Mouse (Mus musculus) right cerebral cortex, postnatal 14 days (tissue): Measurements from ENCODE around the gene Ech1.

Experiments
- DNase-seq: peaks from one replicate; pipeline ENCODE4 v3.0.0; 2022

Gene Ech1

DNA sequence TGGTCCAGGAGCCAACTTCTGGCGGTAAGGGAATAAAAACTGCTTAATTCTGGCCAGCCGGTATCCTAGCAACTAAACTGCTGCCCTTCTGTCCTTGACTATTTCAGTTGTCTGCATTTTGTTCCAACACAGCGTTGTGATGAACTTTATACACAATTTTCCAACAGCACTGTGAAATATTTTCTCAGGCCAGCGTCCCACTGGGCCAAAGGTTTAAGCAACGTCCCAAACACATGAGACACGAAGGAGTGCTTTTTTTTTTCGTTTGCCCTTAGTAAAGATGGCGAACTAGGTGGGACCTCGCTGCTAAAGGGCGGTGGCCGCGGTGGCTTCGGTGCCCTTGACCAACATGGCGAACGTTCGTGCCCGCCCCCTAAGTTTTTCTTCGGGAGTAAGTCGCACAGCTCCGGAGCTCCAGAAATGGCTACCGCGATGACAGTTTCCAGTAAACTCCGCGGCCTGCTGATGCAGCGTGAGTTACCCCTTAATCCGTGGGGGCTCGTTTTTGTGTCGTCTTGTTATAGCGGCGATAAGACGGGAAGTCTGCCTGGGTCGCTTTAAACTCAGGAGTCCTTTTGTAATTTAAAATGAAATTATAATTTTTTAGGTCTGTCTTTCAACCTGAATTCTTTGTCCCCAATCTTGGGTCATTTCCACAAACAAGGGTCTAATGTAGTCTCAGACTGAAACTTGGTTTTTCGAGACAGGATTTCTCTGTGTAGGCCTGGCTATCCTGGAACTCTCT, at the start of gene Ech1:
Gene Ech1, plus strand, starts transcription at position 277 of the 745 bp plus-strand sequence.
- peak; percentile 89 for DNase-seq

DNA sequence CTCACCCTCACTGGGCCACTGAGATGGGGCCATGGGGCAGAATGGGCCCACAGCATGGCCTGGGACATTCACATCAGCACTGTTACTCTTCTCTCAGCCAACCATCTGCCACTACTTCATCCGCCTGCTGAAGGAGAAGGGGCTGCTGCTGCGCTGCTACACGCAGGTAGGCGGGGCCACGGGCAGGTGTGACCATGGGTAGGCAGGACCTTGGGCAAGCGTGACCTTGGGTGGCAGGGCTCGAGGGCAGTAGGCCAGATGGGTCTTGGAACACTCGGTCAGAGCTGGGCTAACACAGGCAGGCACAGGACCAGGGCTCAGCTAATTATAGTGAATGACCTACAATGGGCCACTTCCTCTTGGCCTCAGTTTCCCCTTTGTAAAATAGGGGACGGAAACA, 46.2 kb upstream of the Ech1 start:
- DNase-seq, result no peak

DNA sequence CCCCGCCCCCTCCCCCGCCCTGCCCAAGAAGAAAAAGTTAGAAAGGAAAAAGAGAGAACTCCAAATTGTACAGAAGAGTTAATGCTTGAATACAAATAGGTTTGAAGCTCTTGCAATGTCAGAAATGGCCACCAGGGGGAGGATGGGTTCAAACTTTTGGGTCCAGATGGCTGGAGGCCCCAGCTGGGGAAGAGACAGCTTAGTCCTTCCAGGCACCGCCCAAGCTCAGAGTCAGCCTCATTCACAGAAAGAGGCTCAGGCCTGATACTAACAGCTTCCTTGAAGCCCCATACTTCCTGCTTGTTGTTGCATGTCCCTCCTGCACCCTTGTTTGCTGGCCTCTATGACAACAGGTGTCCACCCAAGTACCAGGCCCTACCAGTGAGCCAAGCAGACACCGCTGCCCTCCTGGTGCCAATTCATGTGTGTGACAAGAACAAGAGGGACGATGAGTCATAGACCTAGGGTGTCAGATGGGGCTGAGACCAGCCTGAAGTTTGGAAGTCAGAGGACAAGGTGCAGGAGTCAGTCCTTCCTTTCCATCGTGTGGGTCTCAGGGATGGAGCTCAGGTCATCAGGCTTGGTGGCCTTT, 44.9 kb upstream of the Ech1 start:
- peak; percentile 91 for DNase-seq

DNA sequence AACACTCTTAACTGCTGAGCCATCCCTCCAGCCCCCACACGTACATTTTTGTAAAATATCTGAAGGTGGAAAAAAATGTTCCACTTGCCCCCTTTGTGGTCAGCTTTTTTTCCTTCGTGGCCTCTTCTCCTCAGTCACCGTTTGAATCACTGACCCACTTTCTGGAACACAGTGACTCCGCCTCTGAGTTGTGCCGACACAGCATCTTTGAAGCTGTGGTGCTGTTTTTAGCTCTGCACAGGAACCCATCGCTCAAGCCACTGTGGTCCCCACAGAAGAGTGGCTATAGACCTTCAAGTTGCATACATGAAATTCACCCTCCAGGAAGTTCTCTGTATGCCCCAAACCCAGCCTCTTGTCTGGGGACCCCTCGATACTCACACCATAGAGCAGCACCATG, 44.2 kb upstream of the Ech1 start:
- DNase-seq, result no peak

DNA sequence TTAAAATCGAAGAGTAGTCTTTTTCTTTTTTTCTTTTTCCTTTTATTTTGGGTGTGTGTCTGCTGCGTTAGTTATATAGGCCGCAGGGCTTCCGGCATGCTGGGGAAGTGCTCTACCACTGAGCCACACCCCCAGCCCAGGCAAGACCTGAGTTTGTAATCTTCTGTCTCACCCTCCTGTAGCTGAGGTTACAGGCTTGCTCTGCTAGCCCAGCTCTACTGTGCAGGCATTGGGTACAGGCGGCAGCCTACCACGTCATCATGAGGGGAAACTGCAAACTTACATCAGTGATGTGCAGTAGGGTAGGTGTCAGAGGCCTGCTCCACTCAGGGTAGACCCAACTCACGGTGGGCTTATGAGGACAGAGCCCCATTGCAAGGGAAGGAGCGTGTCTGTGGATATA, 43.8 kb upstream of the Ech1 start:
- DNase-seq, result no peak

DNA sequence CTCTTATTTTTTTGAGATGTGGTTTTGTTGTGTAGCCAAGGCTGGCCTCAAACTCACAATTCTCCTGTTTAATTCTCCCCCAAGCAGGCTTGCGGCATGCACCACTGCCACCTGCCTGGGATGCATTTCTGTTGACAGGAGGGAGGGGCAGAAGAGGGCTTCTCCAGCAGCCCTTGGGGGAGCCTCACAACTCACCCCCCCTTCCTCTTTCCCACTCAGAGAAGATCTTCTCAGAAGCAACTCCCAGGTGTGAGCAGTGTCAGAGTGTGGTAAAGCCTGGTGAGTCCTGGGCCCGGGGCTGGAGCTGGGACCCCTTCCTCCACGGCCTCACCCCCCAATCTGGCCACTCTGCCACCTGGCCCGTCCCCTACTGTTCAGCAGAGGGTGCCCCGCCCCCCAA, 39.9 kb upstream of the Ech1 start:
- DNase-seq, result no peak

DNA sequence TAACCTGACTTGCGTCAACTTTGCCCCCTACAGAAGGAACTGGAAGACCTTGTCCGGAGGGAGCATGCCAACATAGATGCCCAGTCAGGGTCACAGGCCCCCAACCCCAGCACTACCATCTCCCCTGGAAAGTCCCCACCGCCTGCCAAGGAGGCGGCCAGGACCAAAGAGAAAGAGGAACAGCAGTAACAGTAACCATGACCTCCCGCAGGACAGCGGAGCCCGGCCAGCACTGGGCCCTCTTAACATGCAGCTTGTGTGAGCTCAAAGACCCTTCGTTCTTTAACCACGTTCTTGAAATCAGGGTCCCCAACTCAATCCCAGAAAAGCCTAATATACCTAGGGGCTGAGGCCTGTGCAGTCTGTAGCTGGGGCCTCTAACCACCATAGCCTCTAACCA, 37.1 kb upstream of the Ech1 start:
- DNase-seq, result no peak

DNA sequence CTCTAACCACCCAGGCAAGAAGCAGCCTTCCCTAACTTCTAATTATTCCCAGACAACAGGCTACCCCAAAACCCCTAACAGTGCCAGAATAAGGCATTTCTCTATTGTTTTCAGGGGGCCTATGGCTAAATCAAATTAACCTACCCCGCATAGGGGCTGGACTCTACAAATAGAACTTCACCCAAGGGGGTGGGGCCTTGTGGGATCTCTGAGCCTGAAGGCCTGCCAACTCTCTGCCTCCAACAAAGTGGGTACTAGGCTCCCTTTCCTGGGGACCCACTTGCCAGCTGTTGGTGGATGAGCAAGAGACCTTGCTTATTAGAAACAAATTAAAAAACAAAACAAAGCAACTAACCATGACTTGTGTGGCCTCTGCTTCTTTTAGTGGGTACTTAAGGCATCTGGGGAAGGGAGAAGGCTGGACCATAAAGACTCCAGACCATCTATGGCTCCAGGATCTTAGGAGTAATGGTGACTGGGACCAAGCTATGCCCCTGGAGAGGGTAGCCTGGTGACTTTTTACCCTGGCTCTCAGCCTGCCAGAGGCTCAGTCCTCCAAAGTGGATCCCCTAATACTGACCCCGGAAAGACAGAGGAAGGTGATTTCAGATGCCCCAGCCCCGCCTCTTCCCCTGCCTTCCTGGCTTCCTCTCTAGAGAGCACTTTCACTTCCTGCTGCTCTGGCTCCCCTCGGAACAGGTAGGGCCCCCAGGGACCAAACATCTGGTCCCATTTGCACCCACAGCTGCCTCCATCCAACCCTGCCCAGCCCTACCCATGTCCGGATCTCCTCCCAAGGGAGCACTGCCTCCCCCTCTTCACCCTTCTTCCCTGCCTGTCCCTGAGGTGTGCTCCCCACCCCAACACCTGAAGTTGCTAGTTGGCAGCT, 36.5 kb upstream of the Ech1 start, which contains the start of gene Rinl:
Gene Rinl, plus strand, starts transcription at position 663 of the 889 bp plus-strand sequence.
- DNase-seq, result no peak

DNA sequence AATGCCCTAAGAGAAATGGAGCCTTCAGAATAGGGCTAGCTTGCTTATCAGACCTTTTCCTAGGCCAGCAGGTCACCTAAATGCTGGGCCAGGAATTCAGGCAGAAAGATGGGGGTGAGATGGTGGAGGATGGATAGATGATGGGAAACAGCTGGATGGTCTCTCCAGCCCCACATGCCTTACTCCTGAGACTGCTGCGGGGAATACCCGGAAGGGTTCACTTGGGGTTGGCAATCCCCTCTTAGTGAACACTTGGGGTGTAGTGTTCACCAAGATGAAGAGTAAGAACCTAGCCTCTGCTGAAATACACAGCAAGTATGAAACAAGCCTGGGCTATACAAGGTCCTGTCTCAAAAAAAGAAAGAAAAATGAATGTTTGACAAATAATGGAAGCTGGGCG, 35.8 kb upstream of the Ech1 start:
- DNase-seq, result no peak

DNA sequence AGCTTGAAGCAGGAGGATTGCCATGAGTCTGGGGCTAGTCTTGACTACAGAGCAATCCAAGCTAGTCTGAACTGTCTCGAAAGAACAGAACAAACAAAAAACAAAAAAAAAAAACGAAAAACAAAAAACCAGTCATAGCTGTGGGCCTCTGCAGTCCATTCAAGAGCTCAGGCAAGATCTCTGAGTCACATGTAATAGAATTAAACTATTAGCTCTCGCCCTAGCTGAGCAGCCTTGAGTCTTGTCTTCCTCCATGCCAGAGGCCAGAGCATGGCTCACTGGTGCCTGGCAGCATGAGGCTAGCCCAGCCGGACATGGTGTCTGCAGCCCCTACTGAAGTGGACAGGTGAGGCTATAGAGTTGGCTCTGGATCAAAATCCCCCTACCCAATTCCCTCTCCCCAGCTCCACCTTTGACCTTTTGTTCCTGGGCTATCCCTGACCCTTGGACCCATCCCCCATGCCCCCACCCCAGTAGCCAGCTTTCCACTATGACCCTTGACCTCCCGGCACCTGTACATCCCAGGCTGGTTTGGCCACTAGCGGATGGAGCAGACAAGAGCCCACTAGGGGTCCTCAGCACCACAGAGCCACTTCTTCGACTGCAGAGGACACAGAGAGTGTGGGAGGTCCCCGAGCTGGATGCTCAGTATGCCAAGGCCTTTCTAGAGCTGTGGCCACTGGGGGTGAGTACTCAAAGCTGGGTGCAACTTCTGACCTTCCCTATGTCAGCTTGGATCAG, 34.8 kb upstream of the Ech1 start:
- no peak for DNase-seq

DNA sequence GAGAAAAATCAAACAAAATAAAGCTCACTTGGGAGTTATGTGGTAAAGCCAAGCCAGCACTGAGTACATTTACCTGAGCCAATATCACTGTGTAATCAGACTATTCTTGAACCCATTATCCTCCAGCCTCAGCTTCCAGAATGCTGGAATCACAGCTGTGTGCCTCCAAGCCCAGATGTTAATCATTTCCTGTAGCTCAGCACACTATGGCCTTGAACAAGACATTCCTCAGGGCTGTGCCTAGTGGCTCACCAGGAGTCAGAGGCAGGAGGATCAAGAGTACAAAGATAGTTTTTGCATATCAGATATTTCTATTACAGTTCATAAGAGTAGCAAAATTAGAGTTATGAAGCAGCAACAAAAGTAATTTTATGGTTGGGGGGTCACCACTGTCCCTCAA, 33.3 kb upstream of the Ech1 start:
- no peak for DNase-seq

DNA sequence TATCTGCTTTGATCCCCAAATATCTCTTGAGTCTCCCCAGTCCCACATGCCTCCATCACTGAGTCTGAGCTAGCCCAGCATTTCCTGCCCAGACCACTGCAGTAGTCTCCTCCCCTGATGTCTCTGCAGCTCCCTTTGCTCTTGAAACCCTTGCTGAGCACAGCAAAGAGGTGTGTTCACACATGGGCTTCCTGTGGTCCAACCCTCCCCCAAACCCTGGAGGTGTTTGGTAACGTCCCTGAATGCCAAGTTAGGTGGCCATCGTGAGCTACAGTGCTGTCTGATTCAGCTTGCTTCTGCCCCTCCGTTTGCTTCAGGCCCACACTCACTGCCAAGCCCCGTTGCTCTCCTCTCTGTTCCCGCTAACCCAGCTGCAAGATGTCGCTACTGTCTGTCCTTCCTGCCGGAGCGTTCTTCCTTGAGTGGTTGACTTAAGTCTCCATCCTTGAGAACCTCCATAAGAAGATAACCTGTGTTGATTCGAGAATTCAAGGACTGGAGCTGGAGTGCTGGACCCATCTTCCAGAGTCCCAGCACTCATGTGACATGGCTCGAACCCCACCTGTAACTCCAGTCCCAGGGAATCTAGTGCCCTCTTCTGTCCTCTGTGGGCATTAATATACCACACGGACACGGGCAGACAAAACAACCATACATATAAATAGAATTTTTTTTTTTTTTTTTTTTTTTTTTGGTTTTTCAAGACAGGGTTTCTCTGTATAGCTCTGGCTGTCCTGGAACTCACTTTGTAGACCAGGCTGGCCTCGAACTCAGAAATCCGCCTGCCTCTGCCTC, 32.4 kb upstream of the Ech1 start:
- DNase-seq, result no peak

DNA sequence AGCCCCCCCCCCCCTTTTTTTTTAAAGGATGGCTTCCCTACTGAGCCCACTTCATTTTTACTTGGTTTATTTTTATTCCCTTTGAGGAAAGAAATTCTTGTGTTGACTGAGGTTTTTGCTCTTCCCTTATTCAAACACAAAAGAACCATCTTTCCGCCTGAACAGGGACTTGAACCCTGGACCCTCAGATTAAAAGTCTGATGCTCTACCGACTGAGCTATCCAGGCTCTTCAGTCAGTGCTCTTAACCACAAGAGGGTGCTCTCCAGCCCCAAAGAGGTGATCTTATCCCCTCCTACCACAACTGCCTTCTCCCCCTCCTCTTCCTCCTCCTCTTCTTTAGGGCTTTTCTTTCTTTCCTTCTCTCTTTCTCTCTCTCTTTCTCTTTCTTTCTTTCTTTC, 31.2 kb upstream of the Ech1 start:
- no peak for DNase-seq

DNA sequence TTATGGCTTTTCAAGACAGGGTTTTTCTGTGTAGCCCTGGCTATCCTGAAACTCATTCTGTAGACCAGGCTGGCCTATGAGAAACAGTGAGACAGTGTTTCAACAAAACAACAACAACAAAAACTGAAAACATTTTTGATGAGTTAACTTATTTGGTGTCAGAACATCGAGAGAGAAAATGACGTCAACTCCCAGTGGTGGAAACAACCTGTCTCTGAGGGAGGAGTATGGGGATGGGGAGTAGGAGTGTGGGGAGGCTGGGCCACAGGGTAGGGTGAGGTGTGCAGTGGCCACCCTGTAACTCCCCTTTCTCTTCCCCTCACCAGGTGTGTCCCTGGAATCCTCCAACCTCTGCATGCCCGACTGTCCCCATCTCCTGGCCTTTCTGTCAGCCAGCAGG, 30.5 kb upstream of the Ech1 start:
- no peak for DNase-seq

DNA sequence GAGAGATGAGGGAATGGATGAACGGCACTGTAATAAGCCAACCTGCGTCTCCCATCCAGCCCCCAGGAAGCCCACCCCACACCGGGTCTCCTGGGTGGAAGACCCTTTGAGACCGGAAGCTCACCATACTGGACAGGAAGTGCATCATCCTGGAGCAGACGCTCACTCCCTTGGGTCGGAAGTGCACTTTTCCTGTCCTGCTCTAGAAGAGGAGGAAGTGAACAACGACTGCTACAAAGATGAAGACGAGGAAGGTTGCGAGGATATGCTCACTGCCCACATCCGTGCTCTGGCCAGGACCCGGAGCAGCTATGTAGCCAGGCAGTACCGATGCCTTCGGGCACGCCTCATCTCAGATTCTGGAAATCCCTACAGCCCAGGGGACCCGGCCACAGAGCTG, 29.2 kb upstream of the Ech1 start:
- DNase-seq, result no peak

DNA sequence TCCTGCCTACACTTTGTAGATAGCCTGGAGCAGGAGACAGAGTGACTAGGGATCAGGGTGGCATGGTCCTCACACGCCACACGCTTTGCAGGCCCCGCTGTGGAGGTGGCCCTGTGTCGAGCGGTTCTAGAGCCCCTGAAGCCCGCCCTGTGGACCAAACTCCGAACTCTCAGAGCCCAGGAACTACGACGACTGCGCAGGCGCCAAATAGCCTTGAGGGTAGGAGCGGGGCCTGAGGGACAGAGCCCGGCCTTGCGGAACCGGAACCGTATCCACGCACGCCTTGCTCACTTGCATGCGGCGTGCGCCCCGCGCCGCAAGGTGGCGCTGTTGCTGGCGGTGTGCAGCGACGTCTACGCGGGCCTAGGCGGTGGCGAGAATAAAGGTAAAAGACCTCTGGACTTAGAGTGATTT, 28.4 kb upstream of the Ech1 start:
- DNase-seq, result peak; percentile 79

DNA sequence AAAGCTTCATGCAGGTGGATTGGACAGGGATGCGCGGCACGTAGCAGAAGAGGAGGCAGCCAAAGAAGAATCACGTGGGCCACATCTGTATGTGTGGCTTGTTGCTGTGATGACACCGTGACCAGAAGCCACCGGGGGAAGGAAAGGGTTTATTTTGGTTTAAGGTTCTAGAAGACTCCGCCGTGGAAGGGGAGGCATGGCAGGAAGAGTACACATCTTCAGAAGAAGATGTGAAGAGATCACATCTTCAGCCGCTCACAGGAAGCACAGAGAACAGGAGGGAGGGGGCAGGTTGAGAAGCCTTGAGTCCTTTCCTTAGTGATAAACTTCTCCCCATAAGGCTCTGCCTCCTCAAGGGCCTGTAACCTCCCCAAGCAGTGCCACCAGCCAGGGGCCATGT, 25.0 kb upstream of the Ech1 start:
- no peak for DNase-seq

DNA sequence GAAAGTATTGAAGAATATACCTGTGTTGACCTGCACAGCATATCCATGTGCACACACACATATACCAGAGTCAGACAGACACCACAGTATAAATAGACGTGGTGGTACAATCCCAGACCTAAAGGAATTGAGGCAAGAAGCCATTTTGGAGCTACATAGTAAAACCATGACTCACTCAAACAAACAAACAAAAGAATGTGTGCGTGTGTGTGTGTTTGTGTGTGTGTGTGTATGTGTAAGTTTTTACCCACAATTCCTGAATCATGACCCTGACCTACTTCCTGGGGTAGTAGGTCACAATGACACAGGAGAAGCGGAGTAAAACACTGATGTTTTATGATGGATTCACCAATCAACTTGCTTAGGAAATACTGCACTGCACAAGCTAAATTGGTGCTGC, 23.6 kb upstream of the Ech1 start:
- no peak for DNase-seq

DNA sequence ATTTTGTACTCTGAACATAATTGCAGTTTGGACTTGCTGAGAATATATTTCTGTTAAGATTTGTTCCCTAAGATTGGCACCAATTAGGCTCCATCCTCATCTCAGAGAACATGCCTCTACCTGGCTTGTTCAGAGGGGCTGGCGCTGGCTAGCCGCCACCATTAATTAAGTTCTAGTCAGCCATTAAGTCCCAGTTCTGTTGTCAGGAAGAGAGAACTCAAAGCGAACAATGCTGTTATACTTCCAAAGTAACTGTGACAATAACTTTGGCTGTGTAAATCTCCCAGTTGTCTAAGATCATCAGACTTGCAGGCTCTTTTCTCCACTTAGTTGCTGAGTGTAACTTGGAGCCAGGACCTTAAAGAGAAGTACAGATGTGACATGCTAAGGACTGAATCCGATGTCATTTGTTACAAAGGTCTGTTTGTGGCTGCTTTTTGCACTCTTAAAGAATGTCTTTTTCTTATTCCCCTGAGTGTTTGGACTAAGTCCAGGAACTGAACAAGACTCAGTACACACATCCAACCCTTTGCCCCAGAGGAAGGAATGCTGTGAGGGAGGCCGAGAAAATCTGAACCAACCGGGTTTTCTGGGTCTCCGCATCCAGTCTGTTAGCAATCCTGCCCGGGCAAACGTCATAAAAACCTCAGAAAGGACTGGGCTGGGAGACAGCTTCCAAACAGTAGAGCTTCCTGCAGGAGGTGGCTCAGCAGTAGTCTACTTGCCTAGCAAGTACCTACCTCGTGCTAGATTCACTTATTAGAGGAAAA, 22.9 kb upstream of the Ech1 start:
- no peak for DNase-seq

DNA sequence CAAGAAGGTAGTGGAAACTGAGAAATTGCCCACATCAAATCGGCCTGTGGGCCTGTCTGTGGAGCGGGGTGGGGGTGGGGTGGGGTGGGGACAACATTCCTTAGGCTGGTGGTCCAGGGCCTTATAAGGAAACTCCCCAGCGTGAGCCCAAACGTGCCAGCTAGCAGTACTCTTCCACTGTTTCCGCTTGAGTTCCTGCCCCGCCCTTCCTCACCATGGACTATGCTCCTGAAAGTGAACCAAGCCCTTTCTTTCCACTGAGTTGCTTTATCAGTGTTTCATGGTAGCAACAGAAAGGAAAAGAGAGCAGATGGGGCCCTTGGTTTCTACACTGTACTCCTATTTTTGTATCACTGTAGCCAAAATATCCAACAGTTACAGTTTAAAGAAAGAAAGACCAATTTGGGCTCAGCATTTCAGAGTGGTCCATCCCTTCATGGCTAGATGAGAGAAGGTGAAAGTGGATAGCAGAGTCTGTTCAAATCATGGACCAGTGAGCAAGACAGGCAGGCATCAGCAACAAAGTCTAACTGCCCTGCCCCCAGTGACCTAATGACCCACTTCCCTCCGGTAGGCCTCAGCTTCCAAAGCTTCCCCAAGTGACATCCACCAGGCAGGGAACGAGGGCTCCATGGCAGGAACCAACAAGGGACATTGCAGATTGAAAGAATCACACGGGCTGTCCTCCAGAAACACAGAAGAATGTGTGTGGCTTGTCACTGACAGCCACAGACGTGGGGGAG, 22.0 kb upstream of the Ech1 start:
- DNase-seq, result no peak

DNA sequence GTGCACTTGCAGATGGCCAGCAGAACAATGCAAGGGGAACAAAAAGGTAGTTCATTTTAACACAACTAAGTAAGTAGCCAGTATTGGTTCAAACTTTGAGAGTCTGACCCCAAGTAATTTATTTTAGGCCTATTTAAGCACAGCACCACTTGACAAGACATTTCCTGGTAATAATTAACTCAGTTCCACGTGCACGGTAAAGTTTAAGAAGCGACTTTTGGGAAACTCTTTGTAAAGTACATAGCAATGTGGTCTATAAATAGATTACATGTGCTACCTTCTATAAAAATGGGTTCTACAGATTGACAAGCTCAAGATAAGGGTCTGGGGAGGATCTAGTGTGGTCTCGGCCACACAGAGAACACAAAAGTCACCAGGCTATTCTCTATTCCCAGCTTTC, 21.3 kb upstream of the Ech1 start:
- DNase-seq, result no peak
